Mouse (Mus musculus) lung, postnatal 10 days (tissue): Measurements from ENCODE around the gene Mfap4.
A peak's percentile ranks its signal among the peaks of the same experiment; 100 is the strongest.

Source experiments
- DNase-seq: peaks from one replicate; pipeline ENCODE4 v3.0.0; 2021

Gene Mfap4

GRCm38 (mm10) chr11:61484613-61485540, at the start of gene Mfap4:
Gene Mfap4, plus strand, starts transcription at chr11:61485431.
- peak; percentile 86 for DNase-seq

- no peak for DNase-seq
These were observed 48.9 kb upstream of the Mfap4 start for GRCm38 (mm10) chr11:61436298-61436697.

- DNase-seq = no peak
These were observed 46.1 kb upstream of the Mfap4 start for GRCm38 (mm10) chr11:61439170-61439569.

- DNase-seq = no peak
These were observed 44.8 kb upstream of the Mfap4 start for GRCm38 (mm10) chr11:61440416-61440815.

GRCm38 (mm10) chr11:61441670-61442069, 43.6 kb upstream of the Mfap4 start:
- no peak for DNase-seq

- no peak for DNase-seq
These were observed 41.4 kb upstream of the Mfap4 start for GRCm38 (mm10) chr11:61443807-61444206.

GRCm38 (mm10) chr11:61447296-61447695, 37.9 kb upstream of the Mfap4 start:
- peak; percentile 37 for DNase-seq

- no peak for DNase-seq
These were observed 37.2 kb upstream of the Mfap4 start for GRCm38 (mm10) chr11:61448041-61448440.

- DNase-seq = peak; percentile 58
These were observed 36.5 kb upstream of the Mfap4 start for GRCm38 (mm10) chr11:61448599-61449225.

GRCm38 (mm10) chr11:61449499-61450292, 35.5 kb upstream of the Mfap4 start:
- no peak for DNase-seq

GRCm38 (mm10) chr11:61464071-61464470, 21.2 kb upstream of the Mfap4 start:
- no peak for DNase-seq

- no peak for DNase-seq
These were observed 19.8 kb upstream of the Mfap4 start for GRCm38 (mm10) chr11:61465422-61465821.

- peak; percentile 79 for DNase-seq
These were observed 16.7 kb upstream of the Mfap4 start for GRCm38 (mm10) chr11:61468534-61468933.

- no peak for DNase-seq
These were observed 15.8 kb upstream of the Mfap4 start for GRCm38 (mm10) chr11:61469317-61469917.

GRCm38 (mm10) chr11:61470880-61471279, 14.4 kb upstream of the Mfap4 start:
- DNase-seq = no peak

- no peak for DNase-seq
These were observed 11.6 kb upstream of the Mfap4 start for GRCm38 (mm10) chr11:61473630-61474029.

- no peak for DNase-seq
These were observed 8.3 kb upstream of the Mfap4 start for GRCm38 (mm10) chr11:61476786-61477382.

- no peak for DNase-seq
These were observed 7.4 kb upstream of the Mfap4 start for GRCm38 (mm10) chr11:61477566-61478508.

GRCm38 (mm10) chr11:61478788-61479187, 6.4 kb upstream of the Mfap4 start:
- no peak for DNase-seq

GRCm38 (mm10) chr11:61481239-61482090, 3.8 kb upstream of the Mfap4 start:
- no peak for DNase-seq
